Mouse (Mus musculus) intestine, embryonic 15.5 days (tissue): Measurements from ENCODE around the gene Bub1b. TPM values are rescaled to one million over a fixed set of nuclear protein-coding genes. Genes with fewer than 3 reads are reported as not detected.
"Not testable (repeated sequence)": the region's sequence is repeated elsewhere in the genome, so short reads cannot be mapped to it uniquely, and the experiment has no call there.

Experiments
- ATAC-seq: fragments of 200-750 bp; cut with Nextera tagmentation; 2 replicates; pipeline ENCODE4 v1.8.0; 2017; ENCODE audit warnings: moderate TSS enrichment, moderate library complexity
- H3K27ac ChIP-seq: fragments of 300-500 bp; sonication (generic); 2 replicates; pipeline ENCODE4 v1.5.1; 2015; ENCODE audit warnings: mild to moderate bottlenecking, inconsistent platforms
- H3K27me3 ChIP-seq: fragments of 300-500 bp; sonication (generic); replicated peaks from 2 replicates; pipeline ENCODE4 v1.6.1; 2015; ENCODE audit warnings: inconsistent platforms
- H3K36me3 ChIP-seq: fragments of 300-500 bp; sonication (generic); 2 replicates; pipeline ENCODE4 v1.6.1; 2015; ENCODE audit warnings: inconsistent platforms
- H3K4me1 ChIP-seq: fragments of 300-500 bp; sonication (generic); replicated peaks from 2 replicates; pipeline ENCODE4 v1.6.1; 2015; ENCODE audit warnings: inconsistent platforms
- H3K4me2 ChIP-seq: fragments of 300-500 bp; sonication (generic); replicated peaks from 2 replicates; pipeline ENCODE4 v1.6.1; 2015; ENCODE audit warnings: mild to moderate bottlenecking, inconsistent platforms
- H3K4me3 ChIP-seq: fragments of 300-500 bp; sonication (generic); replicated peaks from 2 replicates; pipeline ENCODE4 v1.5.1; 2015; ENCODE audit warnings: inconsistent platforms
- H3K9ac ChIP-seq: fragments of 300-500 bp; sonication (generic); 2 replicates; pipeline ENCODE4 v1.6.1; 2015; ENCODE audit warnings: inconsistent platforms
- H3K9me3 ChIP-seq: fragments of 300-500 bp; sonication (generic); 2 replicates; pipeline ENCODE4 v1.6.1; 2016; ENCODE audit warnings: inconsistent platforms
- WGBS: fragments of 180-500 bp; shearing (Covaris S2); methylation state at CpG from one replicate; pipeline ENCODE4 v1.1.7; 2015; 5-methylcytosine and 5-hydroxymethylcytosine counted together
- polyA plus RNA-seq: library from polyadenylated mRNA; unstranded; fragments of >200 nt; fragmentation: Nextera tagmentation; extraction: Ambion mirVana; gene quantifications from 2 replicates; pipeline ENCODE4 v1.2.1, GENCODE M21; 2015

The Bub1b gene
- 67.9 and 71.5 TPM in 2 replicates for polyA plus RNA-seq

- peak; percentile 98 for ATAC-seq
- no peaks in the 10 kb centered on the region for H3K9me3 ChIP-seq
- peak within 1 kb of the TSS; percentile 52 for H3K9ac ChIP-seq
- peaks cover 9% of the 10 kb centered on the region for H3K4me1 ChIP-seq
- no peaks in the 10 kb centered on the region for H3K27me3 ChIP-seq
- no peak within 1 kb of the TSS for H3K27ac ChIP-seq
- H3K36me3 ChIP-seq = peaks cover 8% of the 10 kb centered on the region
- WGBS = 6% methylated on average over 41 of the region's 41 CpGs
- H3K4me3 ChIP-seq = peak within 1 kb of the TSS; percentile 48
- peak within 1 kb of the TSS; percentile 65 for H3K4me2 ChIP-seq
Observed at GRCm38 (mm10) chr2:118597673-118598568, at the start of gene Bub1b. Gene Bub1b (plus strand): TSS chr2:118598211.

- 0% methylated on average over 18 of the region's 18 CpGs for WGBS
- Histone ChIP-seq H3K9ac (peak overlapping the region; percentile 63), H3K36me3 (no peaks in the 10 kb centered on the region), H3K4me2 (peak overlapping the region; percentile 95), H3K27ac (peak overlapping the region; percentile 69), H3K9me3 (no peaks in the 10 kb centered on the region), H3K4me3 (peak overlapping the region; percentile 90), H3K27me3 (no peaks in the 10 kb centered on the region), H3K4me1 (peaks cover 56% of the 10 kb centered on the region)
- no peak for ATAC-seq
Observed at GRCm38 (mm10) chr2:118548421-118549221, 49.4 kb upstream of the Bub1b start.

DNA sequence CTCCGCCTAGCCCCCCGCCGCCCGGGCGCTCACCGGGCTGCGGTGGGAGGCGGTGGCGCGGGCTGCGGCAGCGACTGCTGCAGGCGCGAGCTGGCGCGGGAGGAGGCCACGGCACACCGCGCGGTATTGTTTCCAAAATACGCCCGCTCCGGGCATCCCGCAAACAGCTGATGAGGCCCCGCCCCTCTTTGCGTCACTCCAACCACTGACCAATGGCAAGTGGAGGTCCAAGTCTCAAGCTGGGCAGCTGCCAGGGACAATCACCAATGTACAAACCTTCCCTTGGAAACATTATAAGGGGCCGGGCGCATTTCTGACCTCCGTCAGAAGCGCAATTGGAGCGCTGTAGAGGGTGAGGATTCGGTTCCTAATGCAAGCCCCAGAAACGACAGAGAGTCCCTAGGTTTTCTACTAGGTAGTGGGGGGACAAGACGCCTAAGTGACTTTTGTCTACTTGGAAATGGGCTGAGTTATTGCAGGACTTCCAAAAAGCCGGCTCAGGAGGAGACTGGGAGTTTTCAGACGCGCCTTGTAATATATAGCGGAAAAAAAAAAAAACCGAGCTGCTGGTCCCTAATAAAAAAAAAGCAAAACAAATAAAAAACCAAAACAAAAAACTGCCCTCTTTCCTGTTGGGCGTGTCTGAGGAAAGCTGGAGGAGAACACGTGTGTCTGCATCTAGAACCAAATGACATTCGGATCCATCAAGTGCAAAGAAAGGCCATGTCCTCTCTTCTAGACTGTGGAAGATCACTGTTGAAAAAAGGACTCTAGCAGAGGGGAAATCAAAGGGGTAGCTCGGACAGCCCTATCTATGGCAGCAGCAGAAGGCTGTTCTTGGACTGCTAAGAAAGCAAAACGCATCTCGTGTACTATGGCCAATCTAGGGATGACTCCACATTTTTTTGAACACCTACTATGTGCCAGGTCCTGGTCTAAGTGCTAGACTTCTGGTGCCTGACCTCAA is 48.2 kb upstream of the Bub1b start, which contains the start of gene Bmf:
Bmf (minus strand) TSS at position 181 of the 967 bp plus-strand sequence.
- Histone ChIP-seq H3K4me3 (peak within 1 kb of the TSS; percentile 90), H3K36me3 (no peaks in the 10 kb centered on the region), H3K4me1 (peaks cover 51% of the 10 kb centered on the region), H3K27me3 (no peaks in the 10 kb centered on the region), H3K27ac (peak within 1 kb of the TSS; percentile 69), H3K9ac (peak within 1 kb of the TSS; percentile 63), H3K9me3 (no peaks in the 10 kb centered on the region), H3K4me2 (peak within 1 kb of the TSS; percentile 95)
- WGBS = under 1% methylated on average over 45 of the region's 45 CpGs
- ATAC-seq = peak; percentile 84

DNA sequence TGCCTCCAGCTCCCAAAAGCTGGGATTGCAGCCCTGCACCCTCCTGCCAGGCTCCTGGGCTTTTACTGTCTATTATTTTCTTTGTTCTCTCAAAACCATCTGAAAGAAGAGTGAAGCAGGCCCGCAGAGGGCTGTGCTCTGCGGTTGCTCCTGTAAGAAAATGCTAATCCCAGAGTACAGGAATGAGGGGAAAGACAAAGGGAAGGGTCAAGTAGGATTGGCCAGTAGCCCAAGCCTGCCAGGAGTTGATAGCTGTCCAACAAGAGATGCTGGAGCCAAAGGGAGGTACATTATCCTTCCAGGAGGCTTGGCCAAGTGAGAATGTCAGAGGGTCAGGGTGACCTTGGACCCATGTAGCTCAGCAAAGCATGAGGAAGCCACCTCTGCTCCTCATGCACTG is 46.4 kb upstream of the Bub1b start:
- Histone ChIP-seq H3K4me3 (no peak overlapping the region), H3K27ac (no peak overlapping the region), H3K4me1 (peaks cover 33% of the 10 kb centered on the region), H3K36me3 (no peaks in the 10 kb centered on the region), H3K9ac (no peak overlapping the region), H3K4me2 (no peak overlapping the region), H3K9me3 (no peaks in the 10 kb centered on the region), H3K27me3 (no peaks in the 10 kb centered on the region)
- WGBS = 60% methylated on average over 2 of the region's 2 CpGs
- ATAC-seq = no peak

GRCm38 (mm10) chr2:118554356-118554990 is 43.5 kb upstream of the Bub1b start:
- Histone ChIP-seq H3K4me3 (peak overlapping the region; percentile 35), H3K27ac (peak overlapping the region; percentile 44), H3K4me2 (peak overlapping the region; percentile 45)
- H3K9me3 ChIP-seq, H3K36me3 ChIP-seq, H3K9ac ChIP-seq, H3K4me1 ChIP-seq, H3K27me3 ChIP-seq: not testable (repeated sequence)
- 69% methylated on average over 17 of the region's 17 CpGs for WGBS
- ATAC-seq = peak; percentile 52

- H3K9ac ChIP-seq = no peak overlapping the region
- H3K9me3 ChIP-seq = no peaks in the 10 kb centered on the region
- H3K4me1 ChIP-seq = 0 out of 2 replicates have a peak, but pooled peaks cover 5% of the 10 kb centered on the region
- no peak for ATAC-seq
- H3K36me3 ChIP-seq = no peaks in the 10 kb centered on the region
- H3K27ac ChIP-seq = no peak overlapping the region
- no peaks in the 10 kb centered on the region for H3K27me3 ChIP-seq
- no peak overlapping the region for H3K4me2 ChIP-seq
- no peak overlapping the region for H3K4me3 ChIP-seq
- WGBS = 93% methylated on average over 3 of the region's 3 CpGs
Observed at GRCm38 (mm10) chr2:118558426-118558825, 39.6 kb upstream of the Bub1b start.

GRCm38 (mm10) chr2:118562015-118562414 is 36.0 kb upstream of the Bub1b start:
- no peaks in the 10 kb centered on the region for H3K27me3 ChIP-seq

DNA sequence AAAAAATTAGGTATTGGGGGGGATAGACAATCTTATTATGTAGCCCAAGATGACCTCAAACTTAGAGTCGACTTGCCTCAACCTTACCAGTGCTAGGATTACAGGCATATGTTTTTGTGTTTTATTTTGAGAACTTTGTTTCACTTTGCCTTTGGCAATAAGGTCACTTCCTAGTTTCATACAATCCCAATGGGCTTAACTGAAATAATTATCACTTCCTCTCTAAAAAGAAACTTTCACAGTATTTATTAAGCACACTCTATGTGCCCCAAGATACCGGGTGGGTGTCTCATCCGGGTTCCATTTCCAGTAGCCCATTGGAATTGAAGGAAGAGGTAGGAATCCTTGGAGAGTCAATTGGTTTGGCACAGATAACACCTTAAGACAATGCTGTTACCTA is 35.6 kb upstream of the Bub1b start:
- Histone ChIP-seq H3K27me3 (no peaks in the 10 kb centered on the region), H3K4me2 (no peak overlapping the region)
- WGBS = 87% methylated on average over 3 of the region's 3 CpGs

More at GRCm38 (mm10) chr2:118562015-118562414, 36.0 kb upstream of the Bub1b start:
- H3K4me2 ChIP-seq = no peak overlapping the region
- no peak for ATAC-seq
- no peaks in the 10 kb centered on the region for H3K4me1 ChIP-seq
- H3K27ac ChIP-seq = no peak overlapping the region
- 82% methylated on average over 4 of the region's 4 CpGs for WGBS
- no peaks in the 10 kb centered on the region for H3K9me3 ChIP-seq
- no peak overlapping the region for H3K4me3 ChIP-seq
- H3K9ac ChIP-seq = no peak overlapping the region
- no peaks in the 10 kb centered on the region for H3K36me3 ChIP-seq

GRCm38 (mm10) chr2:118567179-118567578 is 30.8 kb upstream of the Bub1b start:
- Histone ChIP-seq H3K4me2 (no peak overlapping the region), H3K27ac (no peak overlapping the region), H3K27me3 (no peaks in the 10 kb centered on the region), H3K36me3 (no peaks in the 10 kb centered on the region), H3K9me3 (no peaks in the 10 kb centered on the region), H3K4me3 (no peak overlapping the region), H3K4me1 (no peaks in the 10 kb centered on the region), H3K9ac (no peak overlapping the region)
- whole genome bisulfite sequencing = 86% methylated on average over 8 of the region's 8 CpGs
- ATAC-seq = no peak

More for the DNA sequence above, 35.6 kb upstream of the Bub1b start:
- no peak overlapping the region for H3K27ac ChIP-seq
- no peaks in the 10 kb centered on the region for H3K9me3 ChIP-seq
- H3K36me3 ChIP-seq = no peaks in the 10 kb centered on the region
- no peaks in the 10 kb centered on the region for H3K4me1 ChIP-seq
- H3K9ac ChIP-seq = no peak overlapping the region
- H3K4me3 ChIP-seq = no peak overlapping the region
- no peak for ATAC-seq

- Histone ChIP-seq H3K27ac (no peak overlapping the region), H3K4me1 (no peaks in the 10 kb centered on the region), H3K4me3 (no peak overlapping the region), H3K9ac (no peak overlapping the region), H3K27me3 (no peaks in the 10 kb centered on the region), H3K36me3 (no peaks in the 10 kb centered on the region), H3K4me2 (no peak overlapping the region), H3K9me3 (no peaks in the 10 kb centered on the region)
- no peak for ATAC-seq
- WGBS = 88% methylated on average over 2 of the region's 2 CpGs
Observed at GRCm38 (mm10) chr2:118570939-118571338, 27.1 kb upstream of the Bub1b start.

DNA sequence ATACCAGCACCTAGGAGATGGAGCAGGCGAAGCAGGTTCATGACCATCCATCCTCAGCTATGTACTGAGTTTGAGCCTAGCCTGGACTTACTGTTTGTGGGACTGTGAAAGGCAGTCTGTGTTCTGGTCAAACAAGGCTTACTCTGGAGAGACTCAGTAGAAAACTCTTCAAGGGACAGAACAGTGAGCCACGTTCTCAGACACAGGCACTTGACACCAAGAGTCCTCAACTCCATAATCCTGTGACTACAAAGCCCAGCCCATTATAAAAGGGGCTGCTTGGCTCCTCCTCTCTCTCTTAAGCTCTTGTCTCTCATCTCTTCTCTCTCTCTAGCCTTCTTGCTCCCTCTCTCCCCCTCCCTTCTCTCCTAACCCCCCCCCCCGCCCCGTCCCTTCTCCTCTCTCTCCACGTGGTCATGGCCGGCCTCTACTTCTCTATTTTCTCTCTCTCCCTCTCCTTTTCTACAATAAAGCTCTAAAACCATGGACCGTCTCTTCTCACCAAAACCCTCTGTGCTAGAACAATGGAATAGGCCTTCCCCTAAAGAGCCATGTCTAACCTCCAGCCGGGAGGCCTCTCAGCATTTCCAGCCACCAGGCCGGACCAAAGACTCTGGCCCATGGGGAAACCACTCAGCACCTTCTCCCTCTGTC is 25.7 kb upstream of the Bub1b start:
- Histone ChIP-seq H3K27me3 (no peaks in the 10 kb centered on the region), H3K9me3 (no peaks in the 10 kb centered on the region), H3K4me1 (no peaks in the 10 kb centered on the region), H3K27ac (no peak overlapping the region), H3K36me3 (no peaks in the 10 kb centered on the region), H3K9ac (no peak overlapping the region), H3K4me3 (no peak overlapping the region), H3K4me2 (no peak overlapping the region)
- 82% methylated on average over 8 of the region's 9 CpGs for WGBS
- no peak for ATAC-seq
